Mouse (Mus musculus): ENCODE results near the gene Klrb1c. TPM values are rescaled to one million over a fixed set of nuclear protein-coding genes. Genes with fewer than 3 reads are reported as not detected.
A peak's percentile ranks its signal among the peaks of the same experiment; 100 is the strongest.

The Klrb1c gene
- not detected in 2 replicates for polyA plus RNA-seq (2016; fragmentation: Nextera tagmentation; extraction: Ambion mirVana)

DNA sequence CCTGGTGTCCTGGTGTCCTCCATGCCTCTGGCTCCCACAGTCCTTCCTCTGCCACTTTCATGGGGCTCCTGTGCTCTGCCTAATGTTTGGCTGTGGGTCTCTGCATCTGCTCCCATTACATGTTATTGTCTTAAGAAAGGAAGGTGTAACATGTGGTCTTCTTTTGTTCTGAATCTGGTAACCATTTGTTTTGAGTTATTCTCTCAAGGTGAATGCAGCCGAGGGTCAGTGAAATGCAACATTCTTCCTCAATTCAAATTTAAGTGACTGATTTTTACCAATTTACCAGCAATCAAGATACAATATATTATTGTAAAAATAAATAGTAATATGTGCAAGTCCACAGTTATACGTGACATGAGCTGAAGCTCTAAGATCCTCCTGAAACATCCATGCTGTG lies at the start of gene Klrb1c:
Gene Klrb1c, minus strand, starts transcription at position 101 of the 400 bp plus-strand sequence.
- 84% methylated on average over 2 of the region's 2 CpGs for WGBS
- Histone ChIP-seq H3K27ac (no peak within 1 kb of the TSS), H3K4me1 (no peaks in the 10 kb centered on the region), H3K9me3 (no peaks in the 10 kb centered on the region), H3K4me3 (no peak within 1 kb of the TSS), H3K27me3 (no peaks in the 10 kb centered on the region), H3K4me2 (replicated peaks) (no peak within 1 kb of the TSS), H3K9ac (no peak within 1 kb of the TSS), H3K36me3 (no peaks in the 10 kb centered on the region)
- no peak for ATAC-seq (ENCODE audit: insufficient number of reproducible peaks, insufficient read depth, low FRiP score, low TSS enrichment)

- H3K36me3 ChIP-seq = no peaks in the 10 kb centered on the region
- peak overlapping the region; percentile 54 for H3K4me2 ChIP-seq (replicated peaks)
- 0 out of 2 replicates have a peak, but pooled peaks cover 7% of the 10 kb centered on the region for H3K4me1 ChIP-seq
- H3K9ac ChIP-seq = peak overlapping the region; percentile 31
- H3K4me3 ChIP-seq = peak overlapping the region; percentile 76
- WGBS = 2% methylated on average over 14 of the region's 14 CpGs
- H3K27me3 ChIP-seq = no peaks in the 10 kb centered on the region
- H3K27ac ChIP-seq = peak overlapping the region; percentile 93
- H3K9me3 ChIP-seq = no peaks in the 10 kb centered on the region
- no peak for ATAC-seq (ENCODE audit: insufficient number of reproducible peaks, insufficient read depth, low FRiP score, low TSS enrichment)
These were observed 48.7 kb upstream of the Klrb1c start for GRCm38 (mm10) chr6:128837454-128838341.

- Histone ChIP-seq H3K36me3 (no peaks in the 10 kb centered on the region), H3K27ac (0 out of 2 replicates have a peak overlapping the region, but pooled peaks have one; percentile 93), H3K4me2 (replicated peaks) (peak overlapping the region; percentile 54; the same call in 1 of the 2 replicates), H3K4me3 (peak overlapping the region; percentile 76; the same call in 1 of the 2 replicates), H3K9me3 (no peaks in the 10 kb centered on the region), H3K27me3 (no peaks in the 10 kb centered on the region), H3K4me1 (0 out of 2 replicates have a peak, but pooled peaks cover 7% of the 10 kb centered on the region), H3K9ac (no peak overlapping the region)
- 85% methylated on average over 6 of the region's 6 CpGs for WGBS
- no peak for ATAC-seq (ENCODE audit: insufficient number of reproducible peaks, insufficient read depth, low FRiP score, low TSS enrichment)
These were observed 47.9 kb upstream of the Klrb1c start for GRCm38 (mm10) chr6:128836955-128837334.

GRCm38 (mm10) chr6:128836191-128836954 lies 47.4 kb upstream of the Klrb1c start:
- Histone ChIP-seq H3K4me1 (0 out of 2 replicates have a peak, but pooled peaks cover 3% of the 10 kb centered on the region), H3K9ac (no peak overlapping the region), H3K36me3 (no peaks in the 10 kb centered on the region), H3K9me3 (no peaks in the 10 kb centered on the region), H3K27ac (no peak overlapping the region), H3K4me3 (no peak overlapping the region), H3K4me2 (replicated peaks) (no peak overlapping the region), H3K27me3 (no peaks in the 10 kb centered on the region)
- 86% methylated on average over 8 of the region's 8 CpGs for WGBS
- no peak for ATAC-seq (ENCODE audit: insufficient number of reproducible peaks, insufficient read depth, low FRiP score, low TSS enrichment)

DNA sequence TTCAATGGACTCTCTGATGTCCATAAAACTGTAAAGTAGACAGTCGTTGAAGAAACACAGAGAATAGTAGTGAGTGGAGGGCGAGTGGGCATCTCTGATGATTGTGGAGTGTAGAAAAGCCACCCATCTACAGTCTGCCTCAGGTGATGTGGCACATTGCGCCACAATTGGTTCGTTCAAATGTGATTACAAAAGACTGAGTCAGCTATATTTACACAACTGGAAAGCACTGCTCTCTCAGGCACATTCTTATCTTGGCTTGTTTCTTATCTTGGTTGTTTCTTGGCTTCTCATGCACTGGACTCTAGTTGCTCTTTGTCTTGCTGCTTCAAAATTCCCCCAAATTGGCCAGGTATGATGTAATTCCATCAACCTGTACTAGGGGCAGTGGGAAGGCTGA lies 46.6 kb upstream of the Klrb1c start:
- Histone ChIP-seq H3K27me3 (no peaks in the 10 kb centered on the region), H3K4me1 (0 out of 2 replicates have a peak, but pooled peaks cover 3% of the 10 kb centered on the region), H3K4me2 (replicated peaks) (no peak overlapping the region), H3K36me3 (no peaks in the 10 kb centered on the region), H3K27ac (no peak overlapping the region), H3K9ac (no peak overlapping the region), H3K4me3 (no peak overlapping the region), H3K9me3 (no peaks in the 10 kb centered on the region)
- no peak for ATAC-seq (ENCODE audit: insufficient number of reproducible peaks, insufficient read depth, low FRiP score, low TSS enrichment)
- 86% methylated on average over 4 of the region's 4 CpGs for WGBS

DNA sequence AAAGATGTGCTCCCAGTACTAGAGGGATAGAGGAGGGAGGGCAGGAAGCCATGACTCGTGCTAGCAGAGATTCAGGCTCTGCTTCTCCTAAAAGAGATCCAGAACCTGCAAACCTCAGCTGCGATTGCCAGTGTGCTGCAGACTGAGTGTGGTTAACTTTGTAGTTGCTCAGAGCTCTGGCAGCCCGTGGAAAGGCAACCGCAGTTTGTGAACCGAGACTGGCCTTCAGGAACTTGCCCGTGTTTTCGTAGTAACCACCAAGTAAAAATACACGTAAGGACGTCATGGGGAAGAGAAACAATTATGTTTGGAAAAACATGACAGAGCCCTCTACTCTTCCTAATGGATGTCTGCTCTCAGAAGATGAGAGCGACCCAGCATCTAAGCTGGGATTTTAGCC lies 44.0 kb upstream of the Klrb1c start:
- no peak overlapping the region for H3K4me2 ChIP-seq (replicated peaks)
- ATAC-seq (ENCODE audit: insufficient number of reproducible peaks, insufficient read depth, low FRiP score, low TSS enrichment) = no peak
- no peaks in the 10 kb centered on the region for H3K36me3 ChIP-seq
- H3K27me3 ChIP-seq = no peaks in the 10 kb centered on the region
- no peak overlapping the region for H3K4me3 ChIP-seq
- no peaks in the 10 kb centered on the region for H3K9me3 ChIP-seq
- H3K9ac ChIP-seq = no peak overlapping the region
- H3K4me1 ChIP-seq = no peaks in the 10 kb centered on the region
- no peak overlapping the region for H3K27ac ChIP-seq
- 83% methylated on average over 10 of the region's 10 CpGs for whole genome bisulfite sequencing

- Histone ChIP-seq H3K4me3 (no peak overlapping the region), H3K4me1 (no peaks in the 10 kb centered on the region), H3K9ac (no peak overlapping the region), H3K36me3 (no peaks in the 10 kb centered on the region), H3K27me3 (no peaks in the 10 kb centered on the region), H3K27ac (no peak overlapping the region), H3K4me2 (replicated peaks) (no peak overlapping the region), H3K9me3 (no peaks in the 10 kb centered on the region)
- no peak for ATAC-seq (ENCODE audit: insufficient number of reproducible peaks, insufficient read depth, low FRiP score, low TSS enrichment)
- 62% methylated on average over 4 of the region's 4 CpGs for WGBS
These were observed 40.8 kb upstream of the Klrb1c start for GRCm38 (mm10) chr6:128829837-128830236.

DNA sequence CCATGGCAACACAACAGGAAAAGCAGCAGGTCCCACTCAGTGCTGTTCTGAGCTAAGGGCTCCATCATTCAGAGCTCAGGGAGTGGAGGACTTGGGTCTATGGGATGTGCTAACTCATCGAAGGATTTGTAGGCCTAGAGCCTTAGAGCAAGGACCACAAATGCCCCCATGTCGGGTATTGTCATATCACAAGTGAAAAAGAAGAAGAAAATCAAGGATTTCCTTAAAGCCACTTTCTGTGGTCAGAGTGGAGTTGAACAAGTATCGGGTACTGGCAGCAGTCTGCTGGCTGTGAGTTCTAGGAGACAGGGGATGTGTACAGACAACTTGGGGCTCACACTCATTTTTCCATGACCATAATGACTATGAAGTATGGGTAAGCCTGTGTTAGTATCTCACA lies 37.8 kb upstream of the Klrb1c start:
- Histone ChIP-seq H3K36me3 (no peaks in the 10 kb centered on the region), H3K4me1 (no peaks in the 10 kb centered on the region), H3K27me3 (no peaks in the 10 kb centered on the region), H3K9ac (no peak overlapping the region), H3K4me2 (replicated peaks) (no peak overlapping the region), H3K9me3 (no peaks in the 10 kb centered on the region), H3K4me3 (no peak overlapping the region), H3K27ac (no peak overlapping the region)
- WGBS = 77% methylated on average over 3 of the region's 3 CpGs
- ATAC-seq (ENCODE audit: insufficient number of reproducible peaks, insufficient read depth, low FRiP score, low TSS enrichment) = no peak

- Histone ChIP-seq H3K9me3 (no peaks in the 10 kb centered on the region), H3K27ac (no peak within 1 kb of the TSS), H3K27me3 (no peaks in the 10 kb centered on the region), H3K4me3 (no peak within 1 kb of the TSS), H3K36me3 (no peaks in the 10 kb centered on the region), H3K9ac (no peak within 1 kb of the TSS), H3K4me2 (replicated peaks) (no peak within 1 kb of the TSS), H3K4me1 (no peaks in the 10 kb centered on the region)
- WGBS = 85% methylated on average over 6 of the region's 6 CpGs
- no peak for ATAC-seq (ENCODE audit: insufficient number of reproducible peaks, insufficient read depth, low FRiP score, low TSS enrichment)
These were observed 37.1 kb upstream of the Klrb1c start, which contains the start of the genes Gm44511 and Klrb1b for GRCm38 (mm10) chr6:128826132-128826531. Gm44511 (minus strand) TSS chr6:128826315. Klrb1b (minus strand) TSS chr6:128826331.

DNA sequence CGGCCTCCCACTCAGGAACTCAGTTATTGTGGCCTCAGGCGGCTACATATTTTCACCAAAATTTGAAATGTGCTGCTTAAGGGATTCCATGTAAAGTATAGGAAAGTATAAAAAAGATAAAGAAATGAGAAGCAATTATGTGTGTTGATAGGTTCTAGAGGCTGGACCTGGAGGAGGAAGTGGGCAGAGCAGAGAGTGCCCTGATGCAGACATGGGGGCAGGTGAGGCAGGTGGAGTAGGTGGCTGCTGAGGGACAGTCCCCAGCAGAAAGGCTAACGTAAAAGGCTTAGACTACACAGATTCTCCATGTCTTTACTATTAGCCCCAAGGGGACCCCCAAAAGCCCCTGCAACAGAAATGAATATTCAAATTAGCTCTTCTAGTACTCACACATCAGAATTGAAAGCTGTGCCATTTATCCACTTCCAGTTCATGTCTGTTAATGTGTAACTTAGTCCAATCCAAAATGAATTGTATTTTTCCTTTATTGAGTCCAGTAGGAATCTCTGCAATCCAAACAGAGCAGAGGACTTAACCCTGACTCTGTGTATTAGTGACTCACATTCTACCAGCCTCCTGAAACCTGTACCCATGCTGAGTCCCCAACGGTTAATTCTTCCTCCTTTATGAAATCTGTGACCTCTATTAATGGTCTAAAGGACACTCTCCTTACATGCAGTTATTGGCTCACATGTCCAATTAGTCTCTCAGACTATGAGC lies 29.2 kb upstream of the Klrb1c start:
- Histone ChIP-seq H3K4me2 (replicated peaks) (no peak overlapping the region), H3K4me1 (no peaks in the 10 kb centered on the region), H3K9me3 (no peaks in the 10 kb centered on the region), H3K9ac (no peak overlapping the region), H3K27ac (no peak overlapping the region), H3K27me3 (no peaks in the 10 kb centered on the region), H3K36me3 (no peaks in the 10 kb centered on the region), H3K4me3 (no peak overlapping the region)
- no peak for ATAC-seq (ENCODE audit: insufficient number of reproducible peaks, insufficient read depth, low FRiP score, low TSS enrichment)
- 86% methylated on average over 4 of the region's 4 CpGs for WGBS

- ATAC-seq (ENCODE audit: insufficient number of reproducible peaks, insufficient read depth, low FRiP score, low TSS enrichment) = no peak
These were observed 19.5 kb upstream of the Klrb1c start for GRCm38 (mm10) chr6:128808532-128808931.

More at GRCm38 (mm10) chr6:128808532-128808931, 19.5 kb upstream of the Klrb1c start:
- Histone ChIP-seq H3K27me3 (no peaks in the 10 kb centered on the region), H3K4me1 (no peaks in the 10 kb centered on the region), H3K27ac (no peak overlapping the region), H3K36me3 (no peaks in the 10 kb centered on the region), H3K9ac (no peak overlapping the region), H3K4me3 (no peak overlapping the region), H3K9me3 (no peaks in the 10 kb centered on the region), H3K4me2 (replicated peaks) (no peak overlapping the region)
- WGBS = 91% methylated on average over 5 of the region's 5 CpGs

Data from embryonic facial prominence, embryonic 12.5 days (tissue).